Mouse (Mus musculus) hindbrain, postnatal 0 days (tissue): Measurements from ENCODE around the gene Coa4. TPM values are rescaled to one million over a fixed set of nuclear protein-coding genes. Genes with fewer than 3 reads are reported as not detected.
"Not testable (repeated sequence)": the region's sequence is repeated elsewhere in the genome, so short reads cannot be mapped to it uniquely, and the experiment has no call there.

ENCODE experiments used
- ATAC-seq: fragments of 200-750 bp; cut with Nextera tagmentation; 2 replicates; pipeline ENCODE4 v1.8.0; 2017; ENCODE audit warnings: mild to moderate bottlenecking, moderate TSS enrichment, moderate library complexity
- DNase-seq: peaks from one replicate; pipeline ENCODE4 v3.0.0-alpha.2; 2015; ENCODE audit warnings: low spot score
- H3K27ac ChIP-seq: fragments of 300-500 bp; sonication (generic); 2 replicates; pipeline ENCODE4 v1.5.1; 2014; ENCODE audit warnings: mild to moderate bottlenecking
- H3K27me3 ChIP-seq: fragments of 300-500 bp; sonication (generic); 2 replicates; pipeline ENCODE4 v1.6.1; 2014; ENCODE audit warnings: low read length, mixed read lengths; ENCODE audit not compliant: insufficient read depth
- H3K36me3 ChIP-seq: fragments of 300-500 bp; sonication (generic); 2 replicates; pipeline ENCODE4 v1.6.1; 2014; ENCODE audit warnings: low read length, mixed read lengths; ENCODE audit not compliant: insufficient read depth
- H3K4me1 ChIP-seq: fragments of 300-500 bp; sonication (generic); 2 replicates; pipeline ENCODE4 v1.6.1; 2014; ENCODE audit warnings: antibody characterized with exemption, low read length, mixed read lengths; ENCODE audit not compliant: insufficient read depth
- H3K4me2 ChIP-seq: fragments of 300-500 bp; sonication (generic); 2 replicates; pipeline ENCODE4 v1.6.1; 2014; ENCODE audit warnings: low read depth, mild to moderate bottlenecking, low read length, moderate library complexity, mixed read lengths
- H3K4me3 ChIP-seq: fragments of 300-500 bp; sonication (generic); 2 replicates; pipeline ENCODE4 v1.5.1; 2014; ENCODE audit warnings: low read length
- H3K9ac ChIP-seq: fragments of 300-500 bp; sonication (generic); replicated peaks from 2 replicates; pipeline ENCODE4 v1.6.1; 2014; ENCODE audit warnings: mild to moderate bottlenecking, low read length, moderate library complexity, mixed read lengths
- H3K9me3 ChIP-seq: fragments of 300-500 bp; sonication (generic); 2 replicates; pipeline ENCODE4 v1.6.1; 2016; ENCODE audit warnings: low read length, mixed read lengths
- CTCF ChIP-seq: IDR thresholded peaks from 2 replicates; pipeline ENCODE4 v1.5.1; 2016; ENCODE audit warnings: antibody characterized with exemption, control low read depth, low read depth
- WGBS: fragments of 180-500 bp; shearing (Covaris S2); extraction: QIAGEN DNeasy Blood & Tissue Kit; methylation state at CpG from one replicate; pipeline ENCODE4 v1.1.7; 2014; 5-methylcytosine and 5-hydroxymethylcytosine counted together
- polyA plus RNA-seq: library from polyadenylated mRNA; unstranded; fragments of >200 nt; fragmentation: Nextera tagmentation; extraction: Ambion mirVana; gene quantifications from 2 replicates; pipeline ENCODE4 v1.2.1, GENCODE M21; 2015
- total RNA-seq: library from RNA; depleted of rRNA; stranded (reverse); fragments of >200 nt; gene quantifications from 2 replicates; pipeline ENCODE4 v1.2.3, GENCODE M21; 2014

The Coa4 gene
- total and polyA plus RNA-seq, 2 experiments from 2014 or later: 4.9 to 7.6 TPM

- peak; percentile 34; the same call in 1 of the 2 replicates for ATAC-seq
- Histone ChIP-seq H3K27ac (peak overlapping the region; percentile 95), H3K9ac (0 out of 2 replicates have a peak overlapping the region, but pooled peaks have one; percentile 28), H3K36me3 (no peaks in the 10 kb centered on the region; the same call in 1 of the 2 replicates), H3K4me3 (no peak overlapping the region), H3K27me3 (no peaks in the 10 kb centered on the region), H3K4me1 (peaks cover 8% of the 10 kb centered on the region; the same call in 1 of the 2 replicates), H3K9me3 (no peaks in the 10 kb centered on the region), H3K4me2 (no peak overlapping the region)
- TF ChIP-seq CTCF: no peak
- 49% methylated on average over 5 of the region's 5 CpGs for WGBS
- peak; percentile 13 for DNase-seq
Observed at GRCm38 (mm10) chr7:100554939-100555338, 18.1 kb downstream of the Coa4 start.

- 0 out of 2 replicates have a peak overlapping the region, but pooled peaks have one; percentile 10 for H3K4me2 ChIP-seq
- H3K27me3 ChIP-seq: no peaks in the 10 kb centered on the region
- ATAC-seq: peak; percentile 94
Observed at GRCm38 (mm10) chr7:100555431-100555951, 18.6 kb downstream of the Coa4 start.

GRCm38 (mm10) chr7:100557241-100557640 is 20.4 kb downstream of the Coa4 start:
- Histone ChIP-seq H3K4me1 (peaks cover 8% of the 10 kb centered on the region; the same call in 1 of the 2 replicates), H3K4me3 (no peak overlapping the region), H3K27ac (no peak overlapping the region), H3K4me2 (no peak overlapping the region), H3K9me3 (no peaks in the 10 kb centered on the region), H3K9ac (no peak overlapping the region), H3K27me3 (no peaks in the 10 kb centered on the region), H3K36me3 (no peaks in the 10 kb centered on the region)
- ATAC-seq (no peak), DNase-seq (no peak)
- no peak for TF ChIP-seq CTCF
- 94% methylated on average over 5 of the region's 5 CpGs for WGBS

More at GRCm38 (mm10) chr7:100555431-100555951, 18.6 kb downstream of the Coa4 start:
- no peak for TF ChIP-seq CTCF
- Histone ChIP-seq H3K27ac (peak overlapping the region; percentile 95), H3K4me1 (peaks cover 8% of the 10 kb centered on the region; the same call in 1 of the 2 replicates), H3K36me3 (no peaks in the 10 kb centered on the region; the same call in 1 of the 2 replicates), H3K9me3 (no peaks in the 10 kb centered on the region), H3K9ac (0 out of 2 replicates have a peak overlapping the region, but pooled peaks have one; percentile 28), H3K4me3 (no peak overlapping the region)
- WGBS: 9% methylated on average over 13 of the region's 13 CpGs
- peak; percentile 81 for DNase-seq

GRCm38 (mm10) chr7:100559331-100559730 is 22.5 kb downstream of the Coa4 start:
- Histone ChIP-seq H3K4me1 (peaks cover 5% of the 10 kb centered on the region; the same call in 1 of the 2 replicates), H3K36me3 (no peaks in the 10 kb centered on the region; the same call in 1 of the 2 replicates), H3K27ac (no peak overlapping the region), H3K9me3 (no peaks in the 10 kb centered on the region), H3K9ac (no peak overlapping the region), H3K4me2 (no peak overlapping the region), H3K27me3 (no peaks in the 10 kb centered on the region), H3K4me3 (no peak overlapping the region)
- no peak for TF ChIP-seq CTCF
- DNase-seq (no peak), ATAC-seq (no peak)
- WGBS: 82% methylated on average over 4 of the region's 4 CpGs

- Histone ChIP-seq H3K4me3 (no peak overlapping the region), H3K4me1 (no peaks in the 10 kb centered on the region), H3K27me3 (no peaks in the 10 kb centered on the region), H3K9ac (no peak overlapping the region), H3K36me3 (no peaks in the 10 kb centered on the region; the same call in 1 of the 2 replicates), H3K9me3 (no peaks in the 10 kb centered on the region), H3K27ac (peak overlapping the region; percentile 64), H3K4me2 (no peak overlapping the region)
- no peak for TF ChIP-seq CTCF
- ATAC-seq: 0 out of 2 replicates have a peak, but pooled peaks have one; percentile 56
- 59% methylated on average over 11 of the region's 11 CpGs for WGBS
- no peak for DNase-seq
Observed at GRCm38 (mm10) chr7:100561861-100562587, 25.2 kb downstream of the Coa4 start.

- not testable (repeated sequence) for H3K36me3 ChIP-seq, DNase-seq, H3K4me2 ChIP-seq, H3K9me3 ChIP-seq, H3K4me1 ChIP-seq, H3K27me3 ChIP-seq, H3K27ac ChIP-seq, H3K4me3 ChIP-seq, ATAC-seq, H3K9ac ChIP-seq
- WGBS: 75% methylated on average over 5 of the region's 5 CpGs
Observed at GRCm38 (mm10) chr7:100567238-100567637, 30.4 kb downstream of the Coa4 start.
